Mouse (Mus musculus) neural tube, embryonic 10.5 days (tissue): Measurements from ENCODE around the gene Ccnd1.

Experiments used
- DNase-seq: peaks from one replicate; pipeline ENCODE4 v3.0.0-alpha.2; 2017; ENCODE audit warnings: low spot score; ENCODE audit errors: extremely low spot score

The Ccnd1 gene

GRCm38 (mm10) chr7:144940003-144940571 lies 362 bp upstream of the Ccnd1 start:
- peak; percentile 69 for DNase-seq

- DNase-seq = no peak
Observed at GRCm38 (mm10) chr7:144938661-144939343, 923 bp downstream of the Ccnd1 start.

GRCm38 (mm10) chr7:144937899-144938517 lies 1.7 kb downstream of the Ccnd1 start:
- DNase-seq = peak; percentile 67

GRCm38 (mm10) chr7:144937490-144937889 lies 2.2 kb downstream of the Ccnd1 start:
- DNase-seq = peak; percentile 90

- no peak for DNase-seq
Observed at GRCm38 (mm10) chr7:144936311-144936880, 3.3 kb downstream of the Ccnd1 start.

- peak; percentile 38 for DNase-seq
Observed at GRCm38 (mm10) chr7:144935563-144935962, 4.2 kb downstream of the Ccnd1 start.

GRCm38 (mm10) chr7:144934901-144935300 lies 4.8 kb downstream of the Ccnd1 start:
- peak; percentile 37 for DNase-seq

- DNase-seq = no peak
Observed at GRCm38 (mm10) chr7:144933796-144934195, 5.9 kb downstream of the Ccnd1 start.

GRCm38 (mm10) chr7:144933336-144933735 lies 6.4 kb downstream of the Ccnd1 start:
- no peak for DNase-seq

- no peak for DNase-seq
Observed at GRCm38 (mm10) chr7:144932389-144932937, 7.3 kb downstream of the Ccnd1 start.

GRCm38 (mm10) chr7:144931778-144932177 lies 7.9 kb downstream of the Ccnd1 start:
- DNase-seq = peak; percentile 48

- DNase-seq = no peak
Observed at GRCm38 (mm10) chr7:144929931-144930330, 9.8 kb downstream of the Ccnd1 start.

GRCm38 (mm10) chr7:144929506-144929905 lies 10.2 kb downstream of the Ccnd1 start:
- DNase-seq = no peak

GRCm38 (mm10) chr7:144928889-144929210 lies 10.9 kb downstream of the Ccnd1 start:
- DNase-seq = no peak

- no peak for DNase-seq
Observed at GRCm38 (mm10) chr7:144928009-144928888, 11.5 kb downstream of the Ccnd1 start.

GRCm38 (mm10) chr7:144927591-144927990 lies 12.1 kb downstream of the Ccnd1 start:
- DNase-seq = no peak

GRCm38 (mm10) chr7:144918823-144919222 lies 20.9 kb downstream of the Ccnd1 start:
- no peak for DNase-seq

- DNase-seq = peak; percentile 92
Observed at GRCm38 (mm10) chr7:144914948-144915750, 24.6 kb downstream of the Ccnd1 start, which contains the start of gene LTO1. TSS of gene LTO1 (plus strand) at chr7:144915100.

GRCm38 (mm10) chr7:144914296-144914947 lies 25.3 kb downstream of the Ccnd1 start:
- no peak for DNase-seq

- DNase-seq = no peak
Observed at GRCm38 (mm10) chr7:144912897-144913296, 26.8 kb downstream of the Ccnd1 start.
